Mouse (Mus musculus) limb, embryonic 14.5 days (tissue): Measurements from ENCODE around the gene Smc1b. TPM values are rescaled to one million over a fixed set of nuclear protein-coding genes. Genes with fewer than 3 reads are reported as not detected.

Experiments
- ATAC-seq: fragments of 200-750 bp; cut with Nextera tagmentation; 2 replicates; pipeline ENCODE4 v1.8.0; 2017; ENCODE audit warnings: low read depth, moderate number of reproducible peaks, moderate TSS enrichment; ENCODE audit not compliant: low FRiP score
- DNase-seq: peaks from one replicate; pipeline ENCODE4 v3.0.0-alpha.2; 2015; ENCODE audit warnings: low spot score
- H3K27ac ChIP-seq: fragments of 300-500 bp; sonication (generic); replicated peaks from 2 replicates; pipeline ENCODE4 v1.5.1; 2014; ENCODE audit warnings: low read depth, mild to moderate bottlenecking, low read length, moderate library complexity, mixed read lengths
- H3K27me3 ChIP-seq: fragments of 300-500 bp; sonication (generic); 2 replicates; pipeline ENCODE4 v1.6.1; 2014; ENCODE audit warnings: low read length, mixed read lengths; ENCODE audit not compliant: control insufficient read depth, insufficient read depth
- H3K36me3 ChIP-seq: fragments of 300-500 bp; sonication (generic); 2 replicates; pipeline ENCODE4 v1.6.1; 2014; ENCODE audit warnings: mild to moderate bottlenecking, low read length, moderate library complexity, mixed read lengths; ENCODE audit not compliant: control insufficient read depth, insufficient read depth
- H3K4me1 ChIP-seq: fragments of 300-500 bp; sonication (generic); 2 replicates; pipeline ENCODE4 v1.6.1; 2014; ENCODE audit warnings: antibody characterized with exemption, low read length, mixed read lengths; ENCODE audit not compliant: control insufficient read depth, insufficient read depth
- H3K4me2 ChIP-seq: fragments of 300-500 bp; sonication (generic); replicated peaks from 2 replicates; pipeline ENCODE4 v1.6.1; 2014; ENCODE audit warnings: low read depth, mild to moderate bottlenecking, low read length, moderate library complexity; ENCODE audit not compliant: severe bottlenecking
- H3K4me3 ChIP-seq: fragments of 300-500 bp; sonication (generic); replicated peaks from 2 replicates; pipeline ENCODE4 v1.5.1; 2014; ENCODE audit warnings: low read length
- H3K9ac ChIP-seq: fragments of 300-500 bp; sonication (generic); 2 replicates; pipeline ENCODE4 v1.6.1; 2014; ENCODE audit warnings: mild to moderate bottlenecking, low read depth, low read length, moderate library complexity; ENCODE audit not compliant: severe bottlenecking
- H3K9me3 ChIP-seq: fragments of 300-500 bp; sonication (generic); 2 replicates; pipeline ENCODE4 v1.6.1; 2016; ENCODE audit warnings: low read length; ENCODE audit not compliant: control insufficient read depth
- POLR2A ChIP-seq: fragments of 200-500 bp; IDR thresholded peaks from 2 replicates; pipeline ENCODE4 v1.8.0; 2012; ENCODE audit warnings: inconsistent platforms, mild to moderate bottlenecking, moderate library complexity, borderline replicate concordance; ENCODE audit not compliant: insufficient read depth, insufficient read length; ENCODE audit errors: extremely low read depth
- WGBS: fragments of 180-500 bp; shearing (Covaris S2); extraction: QIAGEN DNeasy Blood & Tissue Kit; methylation state at CpG from one replicate; pipeline ENCODE4 v1.1.7; 2014; 5-methylcytosine and 5-hydroxymethylcytosine counted together
- polyA plus RNA-seq, 2 experiments: library from polyadenylated mRNA; depleted of rRNA in 1 of 2; stranded (reverse) in 1 of 2; unstranded in 1 of 2; fragments of >200 nt; fragmentation: Nextera tagmentation in 1 of 2; extraction: Ambion mirVana in 1 of 2; gene quantifications; 2 replicates each; pipeline versions ENCODE4 v1.2.1 to v1.2.3; 2012 to 2014

Smc1b gene
- polyA plus RNA-seq, 2 experiments, result 0.52 to 0.72 TPM

DNA sequence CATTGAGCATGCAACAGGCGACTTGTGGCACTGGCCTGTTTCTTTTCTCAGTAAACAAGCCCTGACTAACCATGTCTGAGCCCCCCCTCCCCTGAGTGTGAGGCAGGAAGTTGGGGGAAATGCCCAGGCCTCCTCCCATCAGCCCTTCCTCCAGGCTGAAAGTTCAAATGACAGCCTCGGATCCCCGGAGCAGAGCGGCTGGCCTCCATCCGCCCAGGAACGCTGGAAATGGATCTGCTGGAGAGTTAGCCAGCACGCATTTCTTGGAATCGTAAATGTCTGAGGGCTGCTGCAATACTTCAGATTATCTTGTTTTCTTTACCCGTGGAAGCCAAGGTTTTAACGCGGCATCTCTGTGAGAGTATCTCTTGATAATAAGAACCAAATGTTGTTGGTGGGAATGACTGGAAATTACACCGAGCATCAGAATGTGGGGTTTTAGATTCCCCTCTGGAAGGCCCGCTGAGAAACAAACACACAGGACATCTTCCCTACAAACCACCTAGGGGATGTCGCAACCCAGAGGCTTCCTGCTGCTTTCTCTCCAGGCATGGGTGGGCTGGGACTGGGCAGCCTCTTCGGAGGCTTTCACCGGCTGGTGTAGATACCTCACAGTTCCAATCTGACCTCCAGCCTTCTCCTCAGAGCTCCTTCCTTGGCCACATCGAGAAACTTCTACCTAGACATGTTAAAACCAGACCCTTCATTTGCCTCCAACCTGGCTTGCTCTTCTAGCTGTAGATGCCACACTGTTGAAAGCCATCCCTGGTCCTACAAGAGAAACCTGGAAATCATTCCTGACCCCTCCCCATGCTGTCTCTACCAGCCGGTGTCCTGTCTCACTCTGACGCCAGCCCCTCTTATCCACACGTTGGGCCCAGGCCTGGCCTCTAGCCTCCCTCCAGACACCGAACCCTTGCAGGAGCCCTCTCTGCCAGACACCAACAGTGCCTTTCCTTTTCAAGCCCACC lies 31.2 kb upstream of the Smc1b start:
- Histone ChIP-seq H3K27ac (no peak overlapping the region; the same call in 1 of the 2 replicates), H3K27me3 (no peaks in the 10 kb centered on the region), H3K4me2 (no peak overlapping the region), H3K9me3 (no peaks in the 10 kb centered on the region), H3K36me3 (no peaks in the 10 kb centered on the region), H3K9ac (no peak overlapping the region), H3K4me3 (no peak overlapping the region), H3K4me1 (peaks cover 38% of the 10 kb centered on the region)
- WGBS, result 33% methylated on average over 21 of the region's 21 CpGs
- ATAC-seq (peak; percentile 17; the same call in 1 of the 2 replicates), DNase-seq (peak; percentile 45)
- TF ChIP-seq POLR2A, result no peak

DNA sequence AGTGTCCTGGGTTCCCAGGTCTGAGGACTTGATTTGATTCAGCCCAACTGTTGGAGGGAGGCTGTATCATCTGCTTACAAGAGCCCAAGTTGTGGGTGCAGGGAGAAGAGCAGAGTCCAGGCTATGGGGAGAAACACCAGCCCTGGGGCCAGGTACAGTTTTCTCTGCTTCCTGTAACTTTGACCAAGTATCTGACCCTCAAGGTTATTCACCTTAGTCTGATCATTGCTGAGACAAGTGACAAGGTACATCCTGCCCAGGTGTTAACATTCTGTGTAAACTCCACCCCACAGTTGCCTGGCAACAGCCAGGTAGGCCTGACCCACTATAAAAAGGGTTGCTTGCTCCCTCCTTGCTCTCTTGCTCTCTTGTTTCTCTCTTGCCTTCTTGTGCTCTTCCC lies 29.7 kb upstream of the Smc1b start:
- no peaks in the 10 kb centered on the region for H3K36me3 ChIP-seq
- no peak overlapping the region for H3K9ac ChIP-seq
- DNase-seq, result no peak
- no peak for TF ChIP-seq POLR2A
- ATAC-seq, result no peak
- peaks cover 29% of the 10 kb centered on the region for H3K4me1 ChIP-seq
- no peak overlapping the region for H3K4me3 ChIP-seq
- no peak overlapping the region for H3K4me2 ChIP-seq
- H3K27ac ChIP-seq, result no peak overlapping the region
- no peaks in the 10 kb centered on the region for H3K27me3 ChIP-seq
- no peaks in the 10 kb centered on the region for H3K9me3 ChIP-seq

DNA sequence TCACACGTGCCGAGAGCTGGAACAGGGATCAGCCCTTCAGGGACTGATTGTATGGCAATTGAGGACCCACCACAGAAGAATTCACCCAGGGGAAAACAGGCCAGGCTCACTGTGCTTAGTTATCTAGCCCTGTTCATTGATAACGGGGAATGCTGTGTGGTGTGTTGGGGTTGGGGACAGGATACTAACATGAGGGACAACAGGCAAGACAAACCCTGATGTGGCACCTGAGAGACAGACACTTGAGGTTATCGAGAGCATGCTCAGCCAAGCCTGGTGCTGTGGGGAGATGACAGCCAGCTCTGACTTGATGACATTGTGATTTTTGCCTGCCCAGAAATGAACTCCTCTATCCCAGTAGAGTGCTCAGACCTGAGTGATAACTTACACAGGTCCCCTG lies 24.4 kb upstream of the Smc1b start:
- no peaks in the 10 kb centered on the region for H3K27me3 ChIP-seq
- TF ChIP-seq POLR2A, result no peak
- no peaks in the 10 kb centered on the region for H3K36me3 ChIP-seq
- peaks cover 12% of the 10 kb centered on the region; the same call in 1 of the 2 replicates for H3K4me1 ChIP-seq
- H3K4me2 ChIP-seq, result no peak overlapping the region
- DNase-seq (no peak), ATAC-seq (no peak)
- no peaks in the 10 kb centered on the region for H3K9me3 ChIP-seq
- no peak overlapping the region for H3K4me3 ChIP-seq
- 52% methylated on average over 4 of the region's 4 CpGs for WGBS
- H3K27ac ChIP-seq, result no peak overlapping the region
- no peak overlapping the region for H3K9ac ChIP-seq

DNA sequence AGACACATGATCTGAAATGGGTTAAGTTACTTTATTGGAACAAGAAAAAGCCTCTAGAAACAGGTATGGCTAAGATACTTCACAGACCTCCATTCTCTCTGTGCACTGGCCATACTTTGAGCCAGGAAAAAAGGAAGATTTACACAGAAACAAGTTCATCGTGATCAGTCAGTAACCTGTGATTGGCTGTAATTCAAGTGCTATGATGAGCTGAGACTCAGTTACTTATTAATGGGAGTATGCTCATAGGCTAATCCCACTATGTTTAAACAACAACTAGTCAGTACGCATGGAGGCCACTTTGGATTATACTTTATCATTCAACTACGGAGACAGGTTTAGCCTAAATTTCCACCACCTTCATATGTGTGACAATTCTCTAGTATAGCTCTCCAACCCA lies 22.3 kb upstream of the Smc1b start:
- Histone ChIP-seq H3K9ac (no peak overlapping the region), H3K4me1 (peaks cover 12% of the 10 kb centered on the region; the same call in 1 of the 2 replicates), H3K36me3 (no peaks in the 10 kb centered on the region), H3K4me3 (no peak overlapping the region), H3K4me2 (no peak overlapping the region), H3K9me3 (no peaks in the 10 kb centered on the region), H3K27ac (no peak overlapping the region), H3K27me3 (no peaks in the 10 kb centered on the region)
- ATAC-seq (no peak), DNase-seq (no peak)
- TF ChIP-seq POLR2A, result no peak
- WGBS, result 88% methylated on average over 3 of the region's 3 CpGs

DNA sequence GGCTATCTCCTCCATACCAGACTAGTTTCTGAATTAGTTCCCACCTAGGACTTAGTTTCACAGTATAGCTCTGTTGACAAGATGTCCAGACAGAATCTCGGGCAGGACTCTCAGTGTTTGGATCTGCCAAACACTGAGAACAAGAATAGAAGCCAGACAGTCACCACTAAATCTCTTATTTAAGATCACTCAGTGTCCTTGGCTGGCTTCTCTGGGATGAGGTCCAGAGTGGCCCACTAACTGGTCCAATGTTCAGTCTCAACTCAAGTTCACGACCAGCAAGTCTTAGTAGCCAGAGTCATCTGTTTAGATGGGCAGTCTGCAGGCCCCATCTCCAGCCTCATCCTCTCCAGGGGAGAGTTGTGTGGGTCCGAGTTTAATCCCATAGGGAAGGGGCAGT lies 20.8 kb upstream of the Smc1b start:
- WGBS, result 76% methylated on average over 3 of the region's 3 CpGs
- DNase-seq (no peak), ATAC-seq (no peak)
- H3K27ac ChIP-seq, result no peak overlapping the region
- no peak overlapping the region for H3K9ac ChIP-seq
- no peaks in the 10 kb centered on the region for H3K36me3 ChIP-seq
- TF ChIP-seq POLR2A, result no peak
- H3K9me3 ChIP-seq, result no peaks in the 10 kb centered on the region
- no peaks in the 10 kb centered on the region for H3K27me3 ChIP-seq
- no peak overlapping the region for H3K4me3 ChIP-seq
- H3K4me2 ChIP-seq, result no peak overlapping the region
- peaks cover 12% of the 10 kb centered on the region; the same call in 1 of the 2 replicates for H3K4me1 ChIP-seq
